Mouse (Mus musculus) heart, postnatal 25 days (tissue): ENCODE data around the gene Lipt1. TPM values are rescaled to one million over a fixed set of nuclear protein-coding genes. Genes with fewer than 3 reads are reported as not detected.

ENCODE experiments used
- DNase-seq: peaks from one replicate; pipeline ENCODE4 v3.0.0; 2022; ENCODE audit warnings: low spot score
- intact Hi-C: fragments of 180-260 bp; cut with DNase I; formaldehyde crosslinking; loops from one replicate; pipeline ENCODE4 v1.15.1; 2025
- total RNA-seq, 2 experiments: library from RNA; stranded (reverse); gene quantifications; 2 replicates each; pipeline ENCODE4 v1.2.3; 2021

Gene Lipt1
- total RNA-seq, 2 experiments from 2014 or later = 10.4 to 11.0 TPM

- DNase-seq = peak; percentile 76
- intact Hi-C loops = loop anchor here (2.0 to 5.0 kb wide), 3 partner anchors 25 to 242 kb away; partner anchors contain the start of genes Eif5b and Txndc9
Observed at GRCm38 (mm10) chr1:37890025-37890652, 18.6 kb downstream of the Lipt1 start, which contains the start of the genes Mitd1 and Mrpl30. Gene Mitd1 (minus strand): TSS chr1:37890411. Gene Mrpl30 (plus strand): TSS chr1:37890477.

GRCm38 (mm10) chr1:37891400-37891799, 19.9 kb downstream of the Lipt1 start:
- intact Hi-C loops = loop anchor here (2.0 to 5.0 kb wide), 3 partner anchors 27 to 241 kb away; partner anchors contain the start of genes Eif5b and Txndc9
- DNase-seq = no peak

GRCm38 (mm10) chr1:37894606-37895005, 23.1 kb downstream of the Lipt1 start:
- no peak for DNase-seq
- intact Hi-C loops = loop anchor here (5.0 kb wide), 2 partner anchors 103 to 238 kb away; partner anchors contain the start of genes Eif5b and Txndc9

GRCm38 (mm10) chr1:37899816-37900215, 28.3 kb downstream of the Lipt1 start:
- intact Hi-C loops = loop anchor here (5.0 kb wide), 1 partner anchor 87 kb away; no protein-coding TSS in a partner anchor
- DNase-seq = no peak

- no peak for DNase-seq
- intact Hi-C loops = loop anchor here (5.0 kb wide), 1 partner anchor 87 kb away; no protein-coding TSS in a partner anchor
Observed at GRCm38 (mm10) chr1:37900288-37900687, 28.8 kb downstream of the Lipt1 start.

GRCm38 (mm10) chr1:37903178-37903577, 31.6 kb downstream of the Lipt1 start:
- DNase-seq = no peak
- intact Hi-C loops = loop anchor here (5.0 kb wide), 1 partner anchor 84 kb away; no protein-coding TSS in a partner anchor

- intact Hi-C loops = no loop called here
- DNase-seq = no peak
Observed at GRCm38 (mm10) chr1:37912751-37913150, 41.2 kb downstream of the Lipt1 start.

GRCm38 (mm10) chr1:37916393-37916792, 44.9 kb downstream of the Lipt1 start, which contains the start of gene Lyg2:
Gene Lyg2 (minus strand): TSS chr1:37916493.
- DNase-seq = no peak
- intact Hi-C loops = no loop called here

- no peak for DNase-seq
- intact Hi-C loops = no loop called here
Observed at GRCm38 (mm10) chr1:37917666-37918065, 46.1 kb downstream of the Lipt1 start.

GRCm38 (mm10) chr1:37918096-37918495, 46.6 kb downstream of the Lipt1 start:
- intact Hi-C loops = no loop called here
- no peak for DNase-seq

- intact Hi-C loops = no loop called here
- DNase-seq = no peak
Observed at GRCm38 (mm10) chr1:37922536-37922935, 51.0 kb downstream of the Lipt1 start.

Other genes with a start within 250 kb of the Lipt1 start
- gene 2010300C02Rik, start 151.7 kb upstream of the Lipt1 start, total RNA-seq = under 1 TPM; 0.53 to 0.73 TPM
- gene Tsga10, start 5.3 kb upstream of the Lipt1 start, total RNA-seq = 1 to 10 TPM; 3.5 to 4.3 TPM
- gene Mitd1, start 18.7 kb downstream of the Lipt1 start, total RNA-seq = 1 to 10 TPM; 4.7 to 5.1 TPM
- gene Mrpl30, start 18.7 kb downstream of the Lipt1 start, total RNA-seq = 100 to 1,000 TPM; 384 to 394 TPM
- not detected for gene Lyg2, start 44.8 kb downstream of the Lipt1 start, total RNA-seq
- gene Lyg1, start 86.0 kb downstream of the Lipt1 start, total RNA-seq = not detected
- 10 to 100 TPM; 52.6 to 57.2 TPM for gene Txndc9, start 126.2 kb downstream of the Lipt1 start, total RNA-seq
- 10 to 100 TPM; 42.9 to 45.7 TPM for gene Eif5b, start 126.3 kb downstream of the Lipt1 start, total RNA-seq